Mouse (Mus musculus): ENCODE data around the gene Olfr1415. TPM values are rescaled to one million over a fixed set of nuclear protein-coding genes. Genes with fewer than 3 reads are reported as not detected.
"Not testable (repeated sequence)": the region's sequence is repeated elsewhere in the genome, so short reads cannot be mapped to it uniquely, and the experiment has no call there.

Gene Olfr1415
- polyA plus RNA-seq (2012; ENCODE audit: insufficient read depth, low replicate concordance), result not detected in 2 replicates

GRCm38 (mm10) chr1:92496001-92496400 is at the start of gene Olfr1415:
TSS of gene Olfr1415 (minus strand) at chr1:92496101.
- Histone ChIP-seq H3K36me3 (replicated peaks; ENCODE audit: low read length) (no peaks in the 10 kb centered on the region), H3K9me3 (no peaks in the 10 kb centered on the region), H3K27me3 (replicated peaks) (peaks cover 22% of the 10 kb centered on the region), H3K4me1 (peaks cover 6% of the 10 kb centered on the region; the same call in 1 of the 2 replicates), H3K4me3 (replicated peaks) (no peak within 1 kb of the TSS)
- TF ChIP-seq FLI1 (IDR thresholded peaks at IDR 0.05; ENCODE audit: low read length) (no peak), GATA1 (IDR thresholded peaks at IDR 0.05; ENCODE audit: borderline replicate concordance, low read length) (no peak)

DNA sequence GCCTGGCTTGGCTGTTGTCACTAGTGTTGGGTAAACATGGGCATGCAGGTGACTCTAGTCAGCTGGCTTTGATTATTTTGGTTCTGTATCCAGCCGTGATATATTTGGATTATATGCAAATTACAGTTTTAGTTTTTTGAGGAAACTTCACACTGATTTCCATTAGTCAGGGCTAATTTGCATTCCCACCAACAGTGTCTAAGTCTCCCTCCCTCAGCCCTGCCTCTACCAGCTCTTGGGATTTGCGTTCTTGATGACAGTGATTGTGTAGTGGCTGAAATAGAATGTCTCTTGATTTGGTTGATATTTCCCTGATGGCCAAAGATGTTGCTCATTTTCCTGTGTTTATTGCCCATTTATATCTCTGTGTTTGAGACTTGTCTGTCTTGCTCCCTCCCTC is 43.2 kb upstream of the Olfr1415 start:
- Histone ChIP-seq H3K9me3 (peaks cover 1% of the 10 kb centered on the region; the same call in 1 of the 2 replicates), H3K4me3 (replicated peaks) (no peak overlapping the region), H3K4me1 (peaks cover 6% of the 10 kb centered on the region; the same call in 1 of the 2 replicates)

GRCm38 (mm10) chr1:92536972-92537371 is 41.1 kb upstream of the Olfr1415 start:
- H3K27me3 ChIP-seq (replicated peaks), result peaks cover 4% of the 10 kb centered on the region
- H3K4me1 ChIP-seq, result peaks cover 6% of the 10 kb centered on the region; the same call in 1 of the 2 replicates
- peaks cover 4% of the 10 kb centered on the region; the same call in 1 of the 2 replicates for H3K9me3 ChIP-seq
- H3K36me3 ChIP-seq (replicated peaks; ENCODE audit: low read length), result no peaks in the 10 kb centered on the region
- H3K4me3 ChIP-seq (replicated peaks), result no peak overlapping the region
- no peak for TF ChIP-seq GATA1 (IDR thresholded peaks at IDR 0.05; ENCODE audit: borderline replicate concordance, low read length)
- no peak for TF ChIP-seq FLI1 (IDR thresholded peaks at IDR 0.05; ENCODE audit: low read length)

More for the DNA sequence above, 43.2 kb upstream of the Olfr1415 start:
- TF ChIP-seq FLI1 (IDR thresholded peaks at IDR 0.05; ENCODE audit: low read length) (no peak), GATA1 (IDR thresholded peaks at IDR 0.05; ENCODE audit: borderline replicate concordance, low read length) (no peak)
- Histone ChIP-seq H3K27me3 (replicated peaks) (peaks cover 6% of the 10 kb centered on the region), H3K36me3 (replicated peaks; ENCODE audit: low read length) (no peaks in the 10 kb centered on the region)

- H3K36me3 ChIP-seq (replicated peaks; ENCODE audit: low read length), result no peaks in the 10 kb centered on the region
- TF ChIP-seq FLI1 (IDR thresholded peaks at IDR 0.05; ENCODE audit: low read length) (no peak), GATA1 (IDR thresholded peaks at IDR 0.05; ENCODE audit: borderline replicate concordance, low read length) (no peak)
- peaks cover 13% of the 10 kb centered on the region for H3K4me1 ChIP-seq
- peaks cover 29% of the 10 kb centered on the region for H3K27me3 ChIP-seq (replicated peaks)
- H3K4me3 ChIP-seq (replicated peaks), result no peak overlapping the region
- no peaks in the 10 kb centered on the region for H3K9me3 ChIP-seq
Observed at GRCm38 (mm10) chr1:92523764-92524163, 27.9 kb upstream of the Olfr1415 start.

DNA sequence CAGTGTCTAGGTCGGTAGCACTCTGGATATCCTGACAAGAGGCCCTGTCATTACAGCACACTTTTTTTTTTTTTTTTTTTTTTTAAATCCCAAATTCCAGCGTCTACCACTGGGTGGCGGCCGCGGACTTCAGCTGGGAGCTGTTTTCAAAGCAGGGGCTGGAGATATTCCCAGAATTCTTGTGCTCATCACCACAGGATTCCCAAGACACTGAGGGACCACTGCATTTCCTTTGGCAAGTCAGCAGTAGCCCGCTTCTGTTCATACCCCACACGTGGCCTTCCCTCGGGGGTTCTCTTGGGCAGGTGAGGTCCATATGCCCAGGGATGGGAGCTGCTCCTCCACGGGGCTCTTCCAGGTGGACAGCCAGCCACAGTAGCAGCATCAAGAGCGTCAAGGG is 25.5 kb upstream of the Olfr1415 start:
- no peak overlapping the region for H3K4me3 ChIP-seq (replicated peaks)
- H3K27me3 ChIP-seq (replicated peaks), result peaks cover 51% of the 10 kb centered on the region
- no peak for TF ChIP-seq GATA1 (IDR thresholded peaks at IDR 0.05; ENCODE audit: borderline replicate concordance, low read length)
- no peak for TF ChIP-seq FLI1 (IDR thresholded peaks at IDR 0.05; ENCODE audit: low read length)
- no peaks in the 10 kb centered on the region for H3K9me3 ChIP-seq
- H3K36me3 ChIP-seq (replicated peaks; ENCODE audit: low read length), result no peaks in the 10 kb centered on the region
- peaks cover 13% of the 10 kb centered on the region for H3K4me1 ChIP-seq

GRCm38 (mm10) chr1:92519046-92519445 is 23.1 kb upstream of the Olfr1415 start:
- peaks cover 54% of the 10 kb centered on the region for H3K27me3 ChIP-seq (replicated peaks)
- H3K36me3 ChIP-seq (replicated peaks; ENCODE audit: low read length), result no peaks in the 10 kb centered on the region
- no peak overlapping the region for H3K4me3 ChIP-seq (replicated peaks)
- TF ChIP-seq FLI1 (IDR thresholded peaks at IDR 0.05; ENCODE audit: low read length) (no peak), GATA1 (IDR thresholded peaks at IDR 0.05; ENCODE audit: borderline replicate concordance, low read length) (no peak)
- no peaks in the 10 kb centered on the region for H3K9me3 ChIP-seq
- peaks cover 9% of the 10 kb centered on the region for H3K4me1 ChIP-seq

DNA sequence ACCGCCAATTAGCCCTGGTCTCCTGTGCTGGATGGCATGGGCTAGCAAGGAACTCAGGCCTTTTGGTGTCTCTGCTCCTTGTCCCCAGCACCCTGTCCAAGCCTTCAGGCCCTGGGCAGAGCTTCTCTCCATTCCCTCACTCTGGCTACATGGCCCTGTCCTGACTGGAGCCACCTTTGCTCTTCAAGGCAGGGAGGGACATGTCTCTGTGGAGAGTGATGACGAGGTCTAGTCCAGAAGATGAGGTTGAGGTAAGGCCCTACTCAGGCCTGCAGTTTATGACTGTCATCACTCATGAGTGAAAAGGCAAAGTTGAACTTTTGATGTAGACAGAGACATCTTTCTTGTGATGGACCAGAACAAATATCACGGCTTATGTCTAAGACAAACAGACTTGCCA is 22.7 kb upstream of the Olfr1415 start, which contains the start of gene Olfr1414:
Gene Olfr1414 (minus strand): TSS at position 101 of the 400 bp plus-strand sequence.
- H3K36me3 ChIP-seq (replicated peaks; ENCODE audit: low read length), result no peaks in the 10 kb centered on the region
- H3K4me1 ChIP-seq, result peaks cover 5% of the 10 kb centered on the region
- H3K4me3 ChIP-seq (replicated peaks), result no peak within 1 kb of the TSS
- TF ChIP-seq FLI1 (IDR thresholded peaks at IDR 0.05; ENCODE audit: low read length), result no peak
- no peak for TF ChIP-seq GATA1 (IDR thresholded peaks at IDR 0.05; ENCODE audit: borderline replicate concordance, low read length)
- peaks cover 55% of the 10 kb centered on the region for H3K27me3 ChIP-seq (replicated peaks)
- H3K9me3 ChIP-seq, result no peaks in the 10 kb centered on the region

DNA sequence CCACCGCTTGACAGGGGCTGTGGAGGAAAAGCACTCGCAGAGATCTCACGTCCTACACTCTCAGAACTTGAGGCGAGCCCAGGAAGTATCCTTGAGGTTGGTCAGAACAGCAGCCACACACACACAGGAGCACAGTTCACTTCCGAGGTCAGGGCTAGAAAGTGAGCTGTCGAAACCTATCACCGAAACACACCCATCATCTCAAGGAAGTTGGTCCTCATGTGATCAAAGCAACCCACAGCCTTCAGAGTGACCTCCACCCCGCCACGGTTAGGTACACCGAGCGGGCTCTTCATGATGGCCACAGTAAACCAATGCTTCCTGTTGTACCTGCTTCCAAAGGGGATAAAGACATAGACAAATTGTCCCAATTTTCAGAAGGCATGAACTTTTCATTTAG is 19.5 kb upstream of the Olfr1415 start:
- no peak for TF ChIP-seq GATA1 (IDR thresholded peaks at IDR 0.05; ENCODE audit: borderline replicate concordance, low read length)
- no peak for TF ChIP-seq FLI1 (IDR thresholded peaks at IDR 0.05; ENCODE audit: low read length)
- H3K27me3 ChIP-seq (replicated peaks), result peaks cover 62% of the 10 kb centered on the region
- H3K9me3 ChIP-seq, result no peaks in the 10 kb centered on the region
- no peak overlapping the region for H3K4me3 ChIP-seq (replicated peaks)
- no peaks in the 10 kb centered on the region for H3K36me3 ChIP-seq (replicated peaks; ENCODE audit: low read length)
- peaks cover 5% of the 10 kb centered on the region for H3K4me1 ChIP-seq

DNA sequence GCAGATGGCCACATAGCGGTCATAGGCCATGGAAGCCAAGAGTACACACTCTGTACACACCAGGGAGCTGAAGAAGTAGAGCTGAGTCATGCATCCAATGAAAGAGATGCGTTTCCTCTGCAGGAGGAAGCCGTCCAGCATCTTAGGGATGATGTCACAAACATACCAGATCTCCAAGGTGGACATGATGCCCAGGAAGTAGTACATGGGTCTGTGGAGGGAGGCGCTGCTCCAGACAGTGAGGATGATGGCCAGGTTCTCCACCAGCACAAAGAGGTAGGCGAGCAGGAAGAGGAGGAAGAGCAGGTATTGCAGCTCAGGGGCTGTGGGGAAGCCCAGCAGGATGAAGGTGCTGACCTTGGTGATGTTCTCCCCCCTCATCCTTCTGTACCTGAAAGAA is 15.7 kb upstream of the Olfr1415 start:
- H3K4me1 ChIP-seq; H3K36me3 ChIP-seq (replicated peaks; ENCODE audit: low read length); H3K4me3 ChIP-seq (replicated peaks); H3K9me3 ChIP-seq: not testable (repeated sequence)
- H3K27me3 ChIP-seq (replicated peaks), result peaks cover 41% of the 10 kb centered on the region

- TF ChIP-seq GATA1 (IDR thresholded peaks at IDR 0.05; ENCODE audit: borderline replicate concordance, low read length), result no peak
- TF ChIP-seq FLI1 (IDR thresholded peaks at IDR 0.05; ENCODE audit: low read length), result no peak
- H3K9me3 ChIP-seq, result peaks cover 31% of the 10 kb centered on the region
- peaks cover 2% of the 10 kb centered on the region for H3K4me1 ChIP-seq
- H3K4me3 ChIP-seq (replicated peaks), result no peak within 1 kb of the TSS
- no peaks in the 10 kb centered on the region for H3K36me3 ChIP-seq (replicated peaks; ENCODE audit: low read length)
- peaks cover 24% of the 10 kb centered on the region for H3K27me3 ChIP-seq (replicated peaks)
Observed at GRCm38 (mm10) chr1:92485013-92485412, 10.9 kb downstream of the Olfr1415 start, which contains the start of gene Olfr1416. TSS of gene Olfr1416 (minus strand) at chr1:92485113.
